21 mouse cellular contexts compared by ENCODE assay signal in the genomic region with DNA sequence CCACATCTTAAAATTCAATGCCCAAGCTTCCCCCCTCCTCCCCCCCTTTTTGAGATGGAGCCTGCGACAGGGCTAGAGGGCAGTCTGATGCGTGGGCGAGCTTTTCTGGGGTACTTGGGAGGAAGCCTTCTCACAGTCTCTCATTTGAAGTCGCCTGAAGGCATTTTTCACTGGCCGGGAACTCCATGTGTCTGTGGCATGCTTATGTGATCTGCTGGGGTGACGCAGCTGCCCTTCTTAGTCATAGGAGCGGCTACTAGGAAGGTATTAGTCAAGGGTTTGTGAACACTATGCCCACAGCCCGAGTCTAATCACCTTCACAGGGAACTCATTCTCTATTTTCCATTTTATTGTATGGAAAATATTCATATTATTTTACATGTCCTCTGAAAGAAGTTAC. TPM values are rescaled to one million over a fixed set of nuclear protein-coding genes. Genes with fewer than 3 reads are reported as not detected.
"Had no signal": no experiment of that assay in that cellular context is flagged by ENCODE, and none has a peak within 500 bp of the region (broad histone marks: within the 10 kb centered on the region; RNA-seq: fewer than 3 reads in every experiment).

No protein-coding gene starts in this region.

- H3K27me3 ChIP-seq: liver, embryonic 13.5 days; midbrain, embryonic 12.5 days; midbrain, embryonic 15.5 days; neural tube, embryonic 12.5 days; neural tube, embryonic 15.5 days had no signal

- DNase-seq: kidney, adult 9 months; kidney, postnatal 36 days; layer of hippocampus, postnatal 36 days; liver, embryonic 13.5 days; lung, adult 2 months; right cerebral cortex, adult 18-20 months; right cerebral cortex, postnatal 14 days; right cerebral cortex, postnatal 4 days; thymus, adult 2 months; thymus, postnatal 14 days; thymus, postnatal 4 days had no signal

- H3K36me3 ChIP-seq: liver, embryonic 13.5 days; midbrain, embryonic 12.5 days; midbrain, embryonic 15.5 days; neural tube, embryonic 12.5 days; neural tube, embryonic 15.5 days had no signal

- H3K27ac ChIP-seq: kidney, postnatal 0 days; left cerebral cortex, adult 2 months; liver, embryonic 13.5 days; macrophage; midbrain, embryonic 12.5 days; midbrain, embryonic 15.5 days; neural tube, embryonic 12.5 days; neural tube, embryonic 15.5 days; stomach, postnatal 0 days had no signal

- H3K9me3 ChIP-seq: liver, embryonic 13.5 days; midbrain, embryonic 12.5 days; midbrain, embryonic 15.5 days; neural tube, embryonic 12.5 days; neural tube, embryonic 15.5 days had no signal

- H3K4me1 ChIP-seq: liver, embryonic 13.5 days; midbrain, embryonic 12.5 days; midbrain, embryonic 15.5 days; neural tube, embryonic 12.5 days; neural tube, embryonic 15.5 days had no signal

- H3K4me3 ChIP-seq: left cerebral cortex, adult 2 months; liver, embryonic 13.5 days; midbrain, embryonic 12.5 days; midbrain, embryonic 15.5 days; neural tube, embryonic 12.5 days; neural tube, embryonic 15.5 days had no signal

RNA-seq across cellular contexts. Expression of a gene that starts 11.2 kb away (rescaled TPM):
- polyA plus RNA-seq: kidney, postnatal 0 days; liver, adult 2 months; liver, embryonic 13.5 days; liver, embryonic 16.5 days; lung, adult 2 months; macrophage; stomach, postnatal 0 days; thymus, adult 2 months had no signal
